Mouse (Mus musculus) spleen, adult 2 months (tissue): ENCODE data around the gene Mamdc2.

Experiments used
- CTCF ChIP-seq: fragments of 200-500 bp; IDR thresholded peaks from 2 replicates; pipeline ENCODE4 v1.5.1; 2011; ENCODE audit warnings: mild to moderate bottlenecking, inconsistent platforms; ENCODE audit not compliant: insufficient read depth, insufficient read length, insufficient replicate concordance; ENCODE audit errors: extremely low read depth
- POLR2A ChIP-seq: fragments of 200-500 bp; IDR thresholded peaks from 2 replicates; pipeline ENCODE4 v1.6.1; 2011; ENCODE audit warnings: low read depth, low read length, inconsistent platforms

DNA sequence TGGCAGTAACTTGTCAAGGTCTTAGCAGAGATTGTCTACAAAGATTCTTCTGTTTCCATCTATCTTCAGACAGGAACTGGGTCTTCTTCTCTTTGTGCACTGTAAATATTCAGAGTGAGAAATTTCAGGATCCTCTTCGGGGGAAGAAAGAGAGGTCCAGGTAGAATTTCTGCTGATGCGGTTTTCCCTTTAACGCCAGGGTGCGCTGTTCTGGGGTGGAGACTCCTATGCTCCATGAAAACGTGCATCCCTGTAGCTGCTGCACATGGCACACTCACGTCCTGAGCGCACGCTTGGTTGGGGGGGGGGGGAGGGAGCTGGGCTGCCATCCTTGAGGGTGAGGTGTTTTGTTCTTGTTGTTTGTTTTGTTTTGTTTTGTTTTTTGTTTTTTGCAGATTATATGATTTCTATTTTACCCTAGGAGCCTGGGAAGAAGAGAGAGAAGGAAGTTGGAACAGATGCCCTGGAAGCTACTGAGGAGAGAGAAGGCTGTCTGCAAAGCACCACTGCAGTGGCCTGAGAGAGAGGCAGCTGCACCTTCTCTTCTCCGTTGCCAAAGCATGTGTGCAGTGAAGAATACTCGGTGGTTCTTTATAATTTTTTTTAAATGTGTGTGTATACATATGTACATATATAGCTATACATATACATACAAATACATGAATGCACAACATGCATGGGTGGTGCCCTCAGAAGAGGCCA is 30.8 kb upstream of the Mamdc2 start:
- TF ChIP-seq CTCF (no peak), POLR2A (no peak)
